Mouse (Mus musculus): Measurements from ENCODE around the gene Copg1. TPM values are rescaled to one million over a fixed set of nuclear protein-coding genes. Genes with fewer than 3 reads are reported as not detected.

Gene Copg1
- polyA plus RNA-seq, 1 experiment from 2014 or later: 177 TPM

DNA sequence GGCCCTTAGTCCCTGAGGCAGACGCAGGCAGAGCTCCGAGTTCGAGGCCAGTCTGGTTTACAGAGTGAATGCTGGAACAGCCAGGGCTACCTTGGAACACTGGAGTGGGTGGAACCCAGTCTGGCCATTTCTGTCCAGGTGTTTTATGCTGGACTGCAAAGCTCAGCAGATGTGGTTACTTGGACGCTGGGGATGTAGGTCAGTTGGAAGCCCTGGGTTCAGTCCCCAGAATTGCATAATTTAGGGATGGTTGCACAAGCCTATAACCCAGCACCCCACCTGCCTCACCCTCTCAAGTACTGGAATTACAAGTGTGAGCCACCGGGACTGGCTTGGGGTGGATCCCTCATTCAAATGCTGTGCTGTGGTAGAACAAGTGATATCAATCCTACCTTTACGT lies 21.4 kb upstream of the Copg1 start:
- Histone ChIP-seq H3K27ac (ENCODE audit: low read depth) (no peak overlapping the region), H3K27me3 (ENCODE audit: insufficient read depth, low read length) (no peaks in the 10 kb centered on the region), H3K9me3 (ENCODE audit: low read depth, low read length) (no peaks in the 10 kb centered on the region), H3K36me3 (ENCODE audit: insufficient read depth) (no peaks in the 10 kb centered on the region), H3K9ac (no peak overlapping the region), H3K4me1 (ENCODE audit: insufficient read depth) (no peaks in the 10 kb centered on the region), H3K4me2 (no peak overlapping the region), H3K4me3 (ENCODE audit: low read depth, low read length) (no peak overlapping the region)
- WGBS: 79% methylated on average over 6 of the region's 6 CpGs
- DNase-seq: no peak
- TF ChIP-seq CTCF (IDR thresholded peaks at IDR 0.05; ENCODE audit: low read depth): no peak
- ATAC-seq (ENCODE audit: insufficient read depth): no peak

GRCm38 (mm10) chr6:87867256-87867655 lies 20.4 kb upstream of the Copg1 start:
- Histone ChIP-seq H3K27ac (ENCODE audit: low read depth) (no peak overlapping the region), H3K9ac (no peak overlapping the region), H3K4me1 (ENCODE audit: insufficient read depth) (no peaks in the 10 kb centered on the region), H3K9me3 (ENCODE audit: low read depth, low read length) (no peaks in the 10 kb centered on the region), H3K27me3 (ENCODE audit: insufficient read depth, low read length) (no peaks in the 10 kb centered on the region), H3K4me2 (no peak overlapping the region), H3K36me3 (ENCODE audit: insufficient read depth) (no peaks in the 10 kb centered on the region), H3K4me3 (ENCODE audit: low read depth, low read length) (no peak overlapping the region)
- 66% methylated on average over 2 of the region's 2 CpGs for WGBS
- ATAC-seq (ENCODE audit: insufficient read depth) (no peak), DNase-seq (no peak)
- TF ChIP-seq CTCF (IDR thresholded peaks at IDR 0.05; ENCODE audit: low read depth): no peak

GRCm38 (mm10) chr6:87868871-87869506 lies 18.6 kb upstream of the Copg1 start:
- Histone ChIP-seq H3K36me3 (ENCODE audit: insufficient read depth) (no peaks in the 10 kb centered on the region), H3K4me1 (ENCODE audit: insufficient read depth) (no peaks in the 10 kb centered on the region), H3K27me3 (ENCODE audit: insufficient read depth, low read length) (no peaks in the 10 kb centered on the region), H3K9ac (0 out of 2 replicates have a peak overlapping the region, but pooled peaks have one; percentile 3), H3K4me2 (no peak overlapping the region), H3K27ac (ENCODE audit: low read depth) (no peak overlapping the region), H3K9me3 (ENCODE audit: low read depth, low read length) (no peaks in the 10 kb centered on the region), H3K4me3 (ENCODE audit: low read depth, low read length) (no peak overlapping the region)
- TF ChIP-seq CTCF (IDR thresholded peaks at IDR 0.05; ENCODE audit: low read depth): no peak
- 61% methylated on average over 9 of the region's 9 CpGs for WGBS
- DNase-seq (peak; percentile 84), ATAC-seq (ENCODE audit: insufficient read depth) (peak; percentile 83)

DNA sequence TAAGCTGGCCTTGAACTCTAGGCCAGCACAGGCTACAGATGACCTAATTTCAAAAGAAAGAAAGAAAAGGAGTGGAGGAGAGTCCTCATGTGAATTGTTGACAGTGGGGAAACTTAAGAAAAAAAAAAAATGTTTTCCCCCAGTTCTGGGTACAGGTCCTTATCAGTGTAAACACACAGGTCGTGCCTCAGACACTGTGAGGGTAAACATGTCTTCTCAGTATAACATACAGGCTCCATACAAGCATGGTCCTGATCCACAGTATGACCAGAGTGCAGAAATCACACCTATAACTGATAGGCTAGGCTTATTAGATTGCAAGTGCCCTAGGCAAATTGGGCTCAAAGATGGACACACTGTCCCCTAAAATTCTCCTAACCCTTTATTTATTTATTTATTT lies 17.2 kb upstream of the Copg1 start:
- Histone ChIP-seq H3K9me3 (ENCODE audit: low read depth, low read length) (no peaks in the 10 kb centered on the region), H3K36me3 (ENCODE audit: insufficient read depth) (no peaks in the 10 kb centered on the region), H3K4me2 (no peak overlapping the region), H3K4me3 (ENCODE audit: low read depth, low read length) (no peak overlapping the region), H3K4me1 (ENCODE audit: insufficient read depth) (no peaks in the 10 kb centered on the region), H3K27me3 (ENCODE audit: insufficient read depth, low read length) (no peaks in the 10 kb centered on the region), H3K27ac (ENCODE audit: low read depth) (no peak overlapping the region), H3K9ac (no peak overlapping the region)
- ATAC-seq (ENCODE audit: insufficient read depth) (no peak), DNase-seq (no peak)
- no peak for TF ChIP-seq CTCF (IDR thresholded peaks at IDR 0.05; ENCODE audit: low read depth)
- 20% methylated on average over 1 of the region's 1 CpGs for WGBS

- Histone ChIP-seq H3K9me3 (ENCODE audit: low read depth, low read length) (no peaks in the 10 kb centered on the region), H3K27ac (ENCODE audit: low read depth) (no peak overlapping the region), H3K4me3 (ENCODE audit: low read depth, low read length) (no peak overlapping the region), H3K9ac (no peak overlapping the region), H3K4me1 (ENCODE audit: insufficient read depth) (no peaks in the 10 kb centered on the region), H3K27me3 (ENCODE audit: insufficient read depth, low read length) (no peaks in the 10 kb centered on the region), H3K4me2 (no peak overlapping the region), H3K36me3 (ENCODE audit: insufficient read depth) (no peaks in the 10 kb centered on the region)
- DNase-seq (no peak), ATAC-seq (ENCODE audit: insufficient read depth) (no peak)
- no peak for TF ChIP-seq CTCF (IDR thresholded peaks at IDR 0.05; ENCODE audit: low read depth)
- WGBS: 80% methylated on average over 7 of the region's 7 CpGs
Observed at GRCm38 (mm10) chr6:87871240-87871639, 16.4 kb upstream of the Copg1 start.

DNA sequence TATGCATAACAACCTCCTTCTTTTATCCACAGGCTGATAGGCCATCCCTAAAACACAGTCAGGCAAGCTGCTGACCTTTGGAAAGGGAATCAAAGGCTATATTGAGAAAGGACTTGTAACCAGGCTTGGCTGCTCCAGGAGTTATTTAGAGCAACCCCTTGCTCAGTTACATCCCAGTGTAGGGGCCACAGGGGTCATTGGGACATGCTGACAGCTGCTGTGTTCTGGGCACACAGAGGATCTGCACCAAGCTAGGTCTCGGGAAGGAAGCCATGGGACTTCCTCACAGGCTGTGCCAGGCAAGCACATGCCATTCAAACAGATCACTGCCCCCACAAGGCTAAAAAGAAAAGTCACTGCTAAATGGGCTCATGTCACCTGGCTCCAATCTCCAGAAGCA lies 14.5 kb upstream of the Copg1 start:
- ATAC-seq (ENCODE audit: insufficient read depth) (no peak), DNase-seq (no peak)
- H3K27ac ChIP-seq (ENCODE audit: low read depth): no peak overlapping the region
- H3K9me3 ChIP-seq (ENCODE audit: low read depth, low read length): no peaks in the 10 kb centered on the region
- no peak overlapping the region for H3K4me3 ChIP-seq (ENCODE audit: low read depth, low read length)
- H3K9ac ChIP-seq: no peak overlapping the region
- WGBS: 50% methylated on average over 1 of the region's 1 CpGs
- no peaks in the 10 kb centered on the region for H3K27me3 ChIP-seq (ENCODE audit: insufficient read depth, low read length)
- no peaks in the 10 kb centered on the region for H3K4me1 ChIP-seq (ENCODE audit: insufficient read depth)
- no peak overlapping the region for H3K4me2 ChIP-seq
- no peak for TF ChIP-seq CTCF (IDR thresholded peaks at IDR 0.05; ENCODE audit: low read depth)
- H3K36me3 ChIP-seq (ENCODE audit: insufficient read depth): no peaks in the 10 kb centered on the region

DNA sequence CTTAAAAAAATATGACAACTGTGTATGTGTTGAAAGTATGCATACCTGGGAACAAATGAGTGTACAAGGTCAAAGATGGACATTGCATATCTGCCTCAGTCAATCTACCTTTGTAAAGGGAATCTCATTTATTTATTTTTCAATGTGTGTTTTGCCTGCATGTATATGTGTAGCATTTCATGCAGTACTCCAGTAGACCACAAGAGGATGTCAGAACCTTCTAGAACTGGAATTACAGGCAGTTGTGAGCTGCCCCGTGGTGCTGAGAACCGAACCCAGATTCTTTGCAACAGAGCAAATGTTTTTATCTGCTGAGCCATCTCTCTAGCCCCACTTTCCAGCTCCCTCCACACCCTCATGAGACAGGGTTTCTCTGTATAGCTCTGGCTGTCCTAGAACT lies 13.7 kb upstream of the Copg1 start:
- TF ChIP-seq CTCF (IDR thresholded peaks at IDR 0.05; ENCODE audit: low read depth): peak; percentile 27
- Histone ChIP-seq H3K9ac (no peak overlapping the region), H3K27ac (ENCODE audit: low read depth) (no peak overlapping the region), H3K36me3 (ENCODE audit: insufficient read depth) (no peaks in the 10 kb centered on the region), H3K27me3 (ENCODE audit: insufficient read depth, low read length) (no peaks in the 10 kb centered on the region), H3K9me3 (ENCODE audit: low read depth, low read length) (no peaks in the 10 kb centered on the region), H3K4me1 (ENCODE audit: insufficient read depth) (no peaks in the 10 kb centered on the region), H3K4me2 (no peak overlapping the region), H3K4me3 (ENCODE audit: low read depth, low read length) (no peak overlapping the region)
- 79% methylated on average over 2 of the region's 2 CpGs for WGBS
- DNase-seq (no peak), ATAC-seq (ENCODE audit: insufficient read depth) (no peak)

All from lung, embryonic 14.5 days (tissue).